Mouse (Mus musculus): ENCODE results near the gene Ppp4r4.
"Not testable (repeated sequence)": the region's sequence is repeated elsewhere in the genome, so short reads cannot be mapped to it uniquely, and the experiment has no call there.

Gene Ppp4r4

DNA sequence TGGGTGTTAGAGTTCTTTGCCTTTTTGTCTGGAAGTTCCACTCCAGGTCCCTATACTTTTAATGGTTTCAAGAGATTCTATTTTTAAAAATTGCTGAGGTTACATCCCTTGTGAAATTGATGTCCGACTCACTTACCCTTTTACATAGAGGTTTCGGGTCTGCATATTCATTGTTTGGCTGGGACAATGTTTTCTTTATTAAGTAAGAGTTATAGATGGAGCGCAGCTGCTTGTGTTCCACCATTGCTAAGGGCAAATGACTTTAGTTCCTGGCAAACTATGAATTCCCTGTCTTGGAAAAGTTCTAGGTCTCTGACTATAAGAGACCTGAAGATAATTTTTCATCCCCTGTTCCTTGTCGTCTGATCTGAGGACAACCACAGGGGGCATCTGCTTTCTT is 8.3 kb downstream of the Ppp4r4 start:
- DNase-seq, result no peak

DNA sequence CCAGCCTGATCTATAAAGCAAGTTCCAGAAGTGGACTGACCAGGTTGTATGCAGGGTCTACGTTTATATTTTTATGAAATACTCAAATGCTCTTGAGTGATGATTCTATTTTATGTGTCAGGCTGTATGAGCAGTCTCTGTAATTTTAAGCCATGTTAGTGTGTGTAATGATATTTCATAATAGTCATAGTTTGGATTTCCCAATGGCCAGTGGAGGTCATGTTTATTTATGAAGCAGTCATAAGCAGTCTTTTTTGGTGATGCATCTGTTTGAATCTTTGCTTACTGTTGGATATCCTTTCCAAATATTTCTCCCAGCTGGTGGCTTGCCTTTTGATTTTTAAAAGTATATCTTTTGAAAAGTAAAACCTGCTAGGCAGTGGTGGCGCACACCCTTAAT is 11.3 kb downstream of the Ppp4r4 start:
- no peak for DNase-seq

DNA sequence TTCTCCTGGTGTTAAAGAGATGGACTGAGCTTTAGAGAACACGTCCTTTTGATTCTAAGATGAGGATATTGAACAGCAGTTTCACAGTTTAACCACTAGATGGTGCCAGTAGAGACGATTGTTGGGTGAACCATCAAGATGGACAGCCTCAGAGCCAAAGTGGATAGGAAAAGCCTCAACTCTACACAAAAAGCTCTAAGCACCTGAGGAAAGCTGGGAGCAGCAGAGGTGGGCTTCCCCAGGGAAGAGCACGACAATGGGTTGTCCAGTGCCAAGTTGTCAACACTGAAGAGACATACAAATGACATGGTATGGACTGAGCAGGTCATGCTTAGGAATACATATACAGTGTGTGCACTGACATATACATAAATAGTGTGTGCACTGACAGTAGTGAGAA is 12.1 kb downstream of the Ppp4r4 start:
- DNase-seq, result no peak

DNA sequence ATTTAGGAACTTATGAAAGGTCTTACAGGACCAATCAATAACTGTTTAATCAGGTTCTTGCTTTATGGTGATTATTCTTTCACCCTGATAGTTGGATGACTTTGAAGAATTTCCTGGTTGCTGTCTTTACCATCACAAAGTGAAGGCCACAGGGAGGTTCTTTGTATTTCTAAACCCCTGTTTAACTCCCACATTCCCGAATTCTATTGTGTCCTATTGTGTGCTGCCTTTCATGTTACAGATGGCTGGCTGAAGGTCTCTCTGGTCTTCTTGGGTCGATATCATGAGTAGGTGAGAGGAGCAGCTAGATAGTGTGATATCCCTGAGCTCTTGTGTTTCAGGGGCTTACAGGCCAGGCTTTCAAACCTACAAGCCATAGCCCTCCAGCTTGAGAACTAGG is 15.4 kb downstream of the Ppp4r4 start:
- DNase-seq, result no peak

DNA sequence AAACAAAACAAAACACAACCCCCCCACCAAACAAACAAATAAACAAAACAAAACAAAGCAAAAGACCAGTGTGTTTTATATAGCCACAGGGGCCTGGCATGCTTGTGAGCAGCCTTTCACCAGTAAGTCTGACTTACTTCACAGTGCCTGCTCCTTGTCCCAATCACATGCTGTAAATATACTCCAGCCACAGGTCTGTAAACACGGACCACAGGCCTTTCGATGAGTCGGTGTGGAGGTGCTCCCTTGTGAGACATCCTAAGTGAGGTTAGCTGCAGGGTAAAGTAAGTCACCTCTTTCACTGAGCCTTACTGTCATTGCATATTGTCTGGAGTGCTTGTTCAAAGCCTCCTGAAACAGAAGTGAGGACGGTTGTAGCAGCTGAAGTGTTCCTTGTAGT is 16.4 kb downstream of the Ppp4r4 start:
- DNase-seq, result no peak

DNA sequence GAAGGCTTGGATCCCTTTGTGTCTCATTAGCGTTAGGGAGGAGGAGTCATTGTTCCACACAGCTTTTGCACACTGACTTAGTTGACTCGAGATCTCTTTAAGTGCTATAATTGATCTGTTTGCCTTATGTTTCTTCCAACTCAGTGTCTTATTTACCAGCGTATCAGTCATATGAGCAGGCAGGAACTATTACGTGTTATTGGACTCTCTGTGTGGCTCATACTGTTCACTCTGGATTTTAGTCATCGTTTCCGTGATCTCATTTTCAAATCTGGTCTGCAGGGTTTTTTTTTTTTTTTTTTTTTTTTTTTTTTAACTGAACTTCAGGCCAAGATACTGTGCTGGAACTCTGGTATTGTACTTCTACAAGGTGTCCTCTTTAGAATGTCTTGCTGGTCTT is 18.0 kb downstream of the Ppp4r4 start:
- DNase-seq, result no peak

DNA sequence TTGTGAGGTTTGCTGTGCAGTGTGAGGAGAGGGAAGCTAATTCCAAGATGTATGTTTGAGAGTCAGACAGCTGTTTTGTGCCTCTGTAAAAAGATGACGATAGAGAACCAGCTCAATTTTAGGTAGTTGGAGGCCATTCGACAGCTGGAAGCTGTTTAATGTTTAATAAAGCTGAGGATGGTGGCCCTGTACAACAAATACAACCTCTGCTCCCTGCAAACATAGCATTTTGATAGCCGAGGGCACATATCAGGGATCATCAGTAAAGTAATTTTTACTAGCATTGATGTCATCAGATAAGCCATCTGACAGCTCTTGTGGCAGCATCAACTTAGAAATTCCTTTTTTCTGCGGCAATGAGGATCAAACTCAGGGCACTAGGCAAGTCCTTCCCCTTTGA is 19.3 kb downstream of the Ppp4r4 start:
- DNase-seq, result no peak

DNA sequence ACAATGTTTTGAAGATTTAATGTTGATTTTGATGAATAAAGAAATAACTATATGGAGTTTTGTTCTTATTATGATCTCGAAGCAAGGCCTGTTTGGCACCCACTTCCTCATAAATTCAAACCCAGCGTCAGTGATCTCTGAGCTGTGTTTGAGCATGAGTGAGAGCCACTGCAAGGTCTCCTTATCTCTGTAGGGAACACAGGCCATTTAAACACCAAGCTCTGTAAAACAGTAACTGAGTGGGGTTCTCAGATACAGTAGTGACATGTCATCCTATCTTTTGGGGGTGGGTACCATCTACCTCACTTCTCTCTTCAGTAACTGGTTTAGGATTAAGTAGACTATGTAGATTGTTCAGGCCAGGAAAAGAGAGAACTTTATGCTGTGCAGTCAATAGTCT is 20.4 kb downstream of the Ppp4r4 start:
- no peak for DNase-seq

DNA sequence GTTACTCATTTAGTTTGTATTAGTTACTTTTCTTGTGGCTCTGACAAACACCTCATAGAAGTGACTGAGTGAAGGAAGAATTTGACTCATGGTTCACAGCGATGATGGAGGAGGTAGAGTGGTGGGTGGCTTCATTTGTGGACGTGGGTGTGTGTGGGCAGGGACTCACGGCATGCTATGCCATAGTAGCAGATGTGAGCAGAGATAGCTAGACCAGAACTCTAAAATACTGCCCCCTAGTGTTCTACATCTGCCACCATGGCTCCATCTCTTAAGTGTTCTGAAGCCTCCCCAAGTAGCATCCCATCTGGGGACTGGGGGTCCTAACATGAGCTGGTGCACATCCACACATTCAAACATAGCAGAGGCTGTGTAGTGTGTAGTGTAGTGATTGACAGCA is 21.4 kb downstream of the Ppp4r4 start:
- no peak for DNase-seq

DNA sequence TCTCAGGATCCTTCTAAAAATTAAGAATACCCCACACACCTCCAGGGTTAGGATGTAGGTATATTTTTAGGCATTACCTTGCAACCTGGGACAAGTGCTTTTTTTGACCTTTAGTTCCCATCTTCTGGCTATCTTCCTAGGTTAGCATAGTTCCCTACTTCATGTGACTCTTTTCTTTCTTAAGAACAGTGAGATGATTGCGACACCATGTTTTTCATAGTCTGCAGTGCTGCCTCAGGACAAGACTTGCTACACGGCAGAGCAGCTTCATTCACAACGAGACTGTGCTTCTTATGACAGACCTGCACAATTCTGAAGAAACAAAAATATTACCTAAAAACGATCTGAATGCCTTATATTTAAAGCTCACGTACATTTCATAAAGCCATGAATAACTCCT is 24.8 kb downstream of the Ppp4r4 start:
- no peak for DNase-seq

DNA sequence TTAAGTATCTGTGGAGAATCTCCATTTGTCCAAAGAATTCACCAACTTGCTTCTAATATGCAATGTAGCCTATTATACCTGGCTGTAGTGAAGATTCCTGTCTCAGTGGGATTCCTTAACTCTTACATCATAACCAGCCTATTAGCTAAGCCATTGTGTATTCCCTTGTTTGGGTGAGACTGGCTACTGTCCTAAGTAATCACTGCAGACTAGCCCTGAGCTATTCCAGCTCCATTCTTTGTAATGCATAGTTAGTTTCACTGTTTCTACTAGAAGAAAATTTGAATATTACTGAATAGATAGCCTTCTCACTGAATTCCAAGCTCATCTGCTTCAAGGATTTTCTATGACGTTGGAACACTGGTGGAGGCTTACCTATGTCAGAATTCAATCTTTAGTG is 32.6 kb downstream of the Ppp4r4 start:
- no peak for DNase-seq

DNA sequence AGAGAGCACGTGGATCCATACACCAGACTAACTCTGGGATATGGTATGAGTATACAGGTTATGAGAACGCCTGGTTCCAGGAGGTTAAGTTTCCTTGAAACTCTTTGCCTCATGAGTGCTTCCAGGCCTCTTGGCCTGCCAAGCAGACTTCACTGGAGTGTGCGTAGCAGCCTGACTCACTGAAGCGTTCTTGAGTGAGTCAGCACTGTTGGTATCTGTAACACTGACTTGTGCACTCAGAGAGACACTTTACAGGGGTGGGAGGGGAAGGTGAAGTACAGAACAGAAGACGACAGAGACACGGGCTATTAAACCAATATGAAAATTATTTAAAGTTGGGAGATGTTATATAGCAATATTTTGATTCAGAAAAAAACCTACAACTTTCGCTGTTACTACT is 33.1 kb downstream of the Ppp4r4 start:
- DNase-seq, result no peak

DNA sequence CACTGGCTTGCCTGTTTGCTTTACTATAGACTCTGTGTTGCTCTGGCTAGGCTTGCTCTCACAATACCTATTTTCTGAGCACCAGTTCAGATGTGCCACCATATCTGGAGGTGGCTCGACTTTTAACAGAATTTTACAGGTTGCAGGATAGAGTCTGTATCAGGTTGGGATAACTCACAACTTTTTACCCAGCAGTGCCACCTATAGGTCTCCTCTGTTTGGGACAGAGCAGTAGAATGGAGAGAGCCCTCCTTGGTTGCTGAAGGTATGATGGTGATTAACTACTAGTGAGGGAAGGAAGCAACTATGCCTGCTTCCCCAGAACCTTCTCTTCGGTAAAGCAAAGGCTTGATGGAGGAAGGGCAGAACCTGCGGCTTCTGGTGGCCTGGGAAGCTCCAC is 35.0 kb downstream of the Ppp4r4 start:
- DNase-seq, result no peak

DNA sequence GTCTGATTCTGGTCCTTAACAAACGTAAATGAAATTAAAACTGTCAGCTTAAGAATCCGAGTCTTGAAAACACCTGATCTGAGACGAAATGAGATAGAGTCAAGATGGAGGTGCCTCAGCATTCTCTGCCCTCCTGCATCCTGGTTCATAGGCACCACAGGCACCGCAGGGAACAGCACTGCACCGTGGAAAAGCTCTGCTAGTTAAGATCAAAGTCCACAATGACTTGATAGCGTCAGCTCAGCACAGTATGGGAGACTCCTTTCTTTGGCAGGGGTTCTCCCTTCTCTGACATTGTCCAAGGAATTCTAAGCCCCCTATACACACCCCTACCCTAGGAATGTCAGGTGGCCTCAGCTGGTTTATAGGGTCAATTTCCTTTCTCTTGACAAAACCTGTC is 37.6 kb downstream of the Ppp4r4 start:
- no peak for DNase-seq

DNA sequence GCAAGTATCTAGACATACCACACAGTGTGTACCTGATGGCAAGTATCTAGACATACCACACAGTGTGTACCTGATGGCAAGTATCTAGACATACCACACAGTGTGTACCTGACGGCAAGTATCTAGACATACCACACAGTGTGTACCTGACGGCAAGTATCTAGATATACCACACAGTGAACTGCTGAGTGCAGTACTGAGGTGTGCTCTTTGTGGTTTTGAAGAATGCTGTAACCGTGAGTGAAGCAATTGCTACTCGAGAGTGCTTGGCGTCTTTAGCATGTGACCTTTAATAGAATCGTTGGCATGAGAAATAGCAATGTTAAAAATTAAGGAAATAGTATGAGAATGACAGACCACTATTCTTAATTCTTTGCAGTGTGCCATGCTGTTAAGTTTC is 46.1 kb downstream of the Ppp4r4 start:
- DNase-seq, result not testable (repeated sequence)

DNA sequence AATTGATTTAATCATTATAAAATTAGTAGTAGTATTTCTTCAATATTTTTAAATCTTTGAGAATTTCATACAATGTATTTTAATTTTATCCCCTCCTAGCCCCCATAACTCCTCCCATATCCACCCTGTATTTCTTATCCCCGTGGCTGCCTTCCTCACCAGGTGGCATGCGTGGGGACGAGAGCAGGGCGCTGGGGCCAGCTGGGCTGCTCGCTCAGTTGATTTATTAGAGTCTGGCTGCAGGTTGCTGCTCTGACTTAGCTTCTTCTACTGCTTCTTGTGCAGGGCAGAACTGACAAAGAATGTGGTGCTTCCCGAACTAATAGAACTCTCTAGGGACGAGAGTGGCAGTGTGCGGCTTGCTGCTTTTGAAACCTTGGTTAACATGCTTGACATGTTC is 51.7 kb downstream of the Ppp4r4 start:
- no peak for DNase-seq

DNA sequence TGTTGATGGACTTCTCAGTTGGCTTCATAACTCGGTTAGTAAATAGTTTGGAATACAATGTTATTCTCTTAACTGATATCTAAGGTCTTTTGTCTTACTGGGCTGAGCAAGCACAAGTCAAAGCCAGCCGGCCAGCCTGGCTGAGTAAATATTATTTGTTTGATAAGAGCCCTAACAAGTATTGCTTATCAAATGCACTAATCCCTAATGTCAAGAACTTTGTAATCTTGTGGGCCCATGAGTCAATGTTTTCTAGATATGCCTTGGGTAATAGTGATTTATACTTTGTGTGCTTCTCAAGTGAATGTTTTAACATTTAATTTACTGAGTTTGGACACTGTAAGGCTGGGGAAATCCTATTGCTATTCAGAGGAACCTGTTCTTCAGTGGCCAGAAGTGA is 66.3 kb downstream of the Ppp4r4 start:
- no peak for DNase-seq

DNA sequence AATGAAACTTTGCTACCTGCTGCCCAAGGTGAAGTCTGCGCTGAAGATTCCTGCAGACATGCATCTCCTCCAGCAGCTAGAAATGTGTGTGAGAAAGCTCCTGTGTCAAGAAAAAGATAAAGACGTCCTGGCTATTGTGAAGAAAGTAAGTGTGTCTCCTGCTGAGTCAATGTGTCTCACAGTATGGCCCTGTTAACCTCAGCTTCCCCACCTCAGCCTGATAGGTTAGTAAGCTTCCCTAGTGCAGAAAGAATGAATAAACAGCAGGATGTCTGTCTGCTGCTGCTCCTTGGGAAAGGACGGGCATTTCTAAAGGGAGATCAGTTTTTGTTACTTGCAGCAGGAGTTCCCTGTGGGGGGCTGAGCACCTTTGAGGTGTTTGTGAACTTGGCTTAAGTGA is 68.3 kb downstream of the Ppp4r4 start:
- DNase-seq, result no peak

DNA sequence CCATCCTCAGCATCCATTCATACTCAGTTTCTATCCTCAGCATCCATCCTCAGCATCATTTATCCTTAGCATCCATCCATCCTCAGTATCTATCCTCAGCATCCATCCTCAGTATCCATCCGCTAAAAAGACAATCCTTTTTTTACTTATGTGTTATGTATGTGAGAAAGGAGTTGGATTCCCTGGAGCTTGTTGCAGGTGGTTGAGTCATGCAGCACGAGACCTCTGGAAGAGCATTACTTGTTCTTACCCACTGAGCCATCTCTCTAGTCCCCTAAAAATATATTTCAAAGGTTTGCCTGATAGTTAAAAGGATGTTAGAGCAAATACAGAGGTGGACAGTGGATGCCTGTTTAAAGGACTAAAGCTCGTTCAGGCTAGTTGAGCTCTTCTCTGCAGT is 69.8 kb downstream of the Ppp4r4 start:
- DNase-seq, result no peak

DNA sequence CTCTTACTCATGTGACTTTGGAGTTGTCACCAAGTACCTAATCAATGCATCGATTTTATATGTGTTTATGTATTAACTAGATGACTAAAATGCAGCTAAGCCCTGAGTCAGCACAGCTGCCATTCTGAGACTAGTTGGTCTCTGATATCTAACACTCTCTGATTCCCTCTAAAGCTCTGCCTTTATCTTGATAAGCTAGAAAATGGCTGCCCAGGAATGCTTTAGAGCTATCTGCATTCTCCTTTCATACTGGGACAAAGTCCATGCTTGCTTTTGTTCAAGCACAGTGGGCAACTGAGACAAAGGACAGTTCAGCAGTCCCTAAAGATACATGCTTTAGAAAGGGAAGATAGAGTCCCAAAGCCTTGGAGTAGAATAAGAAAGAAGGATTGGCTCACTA is 83.1 kb downstream of the Ppp4r4 start:
- no peak for DNase-seq

DNA sequence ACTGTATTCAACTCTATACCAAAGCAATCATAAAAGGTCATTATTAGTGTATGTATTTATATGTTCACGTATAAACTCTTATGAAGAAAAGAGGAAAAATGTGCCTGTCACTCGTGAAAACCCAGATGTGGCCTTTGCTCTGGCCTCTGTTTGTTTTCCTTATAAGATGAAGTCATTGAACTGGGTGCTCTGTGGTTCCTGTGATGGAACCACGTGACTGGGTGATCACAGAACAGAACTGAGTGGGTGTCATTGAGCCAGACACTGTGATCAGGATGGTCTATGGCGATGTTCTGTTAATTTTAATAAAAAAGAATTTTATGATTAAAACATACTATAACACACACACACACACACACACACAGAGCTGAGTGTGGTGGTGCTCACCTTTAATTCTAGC is 83.7 kb downstream of the Ppp4r4 start:
- DNase-seq, result no peak

DNA sequence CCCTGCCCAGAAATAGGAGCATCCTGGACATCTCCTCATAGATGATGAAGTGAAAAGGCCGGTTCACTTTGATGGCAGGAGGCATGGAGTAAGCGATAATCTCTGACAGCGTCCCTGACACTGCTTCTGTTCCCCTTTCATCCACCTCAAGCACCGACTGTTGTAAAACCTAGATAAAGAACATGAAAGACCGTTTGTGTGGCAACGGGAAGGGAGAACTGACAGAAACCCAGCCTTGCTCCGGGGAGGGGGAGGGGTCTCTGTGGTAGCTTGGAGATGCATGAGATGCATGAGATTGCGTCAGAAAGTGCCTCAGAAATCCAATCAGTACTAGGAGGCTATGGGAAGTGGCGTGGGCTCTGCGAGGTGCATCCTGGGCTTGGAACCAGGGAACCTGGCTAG is 84.8 kb downstream of the Ppp4r4 start:
- no peak for DNase-seq

DNA sequence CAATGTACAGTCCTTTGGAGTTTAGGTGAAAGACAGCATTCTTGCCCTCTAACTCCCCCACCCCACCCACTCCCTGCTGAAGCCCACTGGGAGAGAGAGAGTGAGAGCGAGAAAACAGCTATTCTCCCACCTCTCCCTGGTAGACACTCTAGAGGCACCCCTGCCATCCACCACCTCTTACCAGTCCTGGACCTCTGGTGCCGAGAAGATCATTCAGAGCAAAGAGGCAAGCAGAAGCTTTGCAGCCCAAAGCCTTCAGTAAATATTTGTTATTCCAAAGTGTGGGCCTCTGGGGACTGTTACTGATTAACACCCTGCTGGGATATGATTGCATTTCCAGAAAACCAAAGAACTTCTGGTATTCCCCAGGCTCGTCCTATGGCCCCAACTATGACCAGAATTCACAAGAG is 99.1 kb downstream of the Ppp4r4 start, which contains the start of gene Serpina10:
TSS of gene Serpina10 (minus strand) at position 242 of the 410 bp plus-strand sequence.
- no peak for DNase-seq

DNA sequence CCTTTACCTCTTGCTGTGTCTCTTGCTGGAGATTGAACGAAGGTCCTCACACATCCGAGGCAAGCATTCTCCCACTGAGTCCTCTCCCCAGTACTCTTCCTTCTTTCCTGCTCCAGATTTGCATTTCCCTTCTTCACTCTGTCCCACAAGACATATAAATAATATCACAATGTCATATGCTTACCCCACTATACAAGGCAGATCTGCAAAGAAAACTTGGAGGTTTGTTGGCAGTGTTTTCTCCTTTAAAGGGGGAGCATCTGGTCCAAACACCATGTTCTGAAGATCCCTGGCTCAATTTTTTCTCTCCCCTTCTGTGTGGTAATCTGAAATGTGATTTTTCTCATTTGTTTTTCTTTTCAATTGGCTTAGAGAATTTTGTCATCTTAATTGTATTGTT is 102.3 kb downstream of the Ppp4r4 start:
- DNase-seq, result no peak

DNA sequence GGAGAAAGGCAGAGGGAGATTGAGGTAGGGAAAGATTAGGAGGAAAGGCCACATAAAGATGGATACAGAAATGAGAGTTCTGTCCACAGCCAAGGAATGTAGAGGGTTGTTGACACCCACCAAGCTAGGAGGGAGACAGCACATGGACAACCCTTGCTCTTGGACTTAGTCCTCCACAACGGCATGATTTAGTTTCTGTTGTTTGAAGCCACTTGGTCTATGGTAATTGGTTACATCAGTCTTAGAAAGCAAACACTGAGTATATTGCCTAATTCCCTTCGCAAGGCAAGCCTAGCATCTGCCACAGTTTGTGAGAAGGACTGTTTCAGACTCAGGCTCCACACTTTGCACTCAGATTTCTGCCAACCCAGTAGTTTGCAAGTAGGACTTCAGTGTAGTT is 103.8 kb downstream of the Ppp4r4 start:
- no peak for DNase-seq

DNA sequence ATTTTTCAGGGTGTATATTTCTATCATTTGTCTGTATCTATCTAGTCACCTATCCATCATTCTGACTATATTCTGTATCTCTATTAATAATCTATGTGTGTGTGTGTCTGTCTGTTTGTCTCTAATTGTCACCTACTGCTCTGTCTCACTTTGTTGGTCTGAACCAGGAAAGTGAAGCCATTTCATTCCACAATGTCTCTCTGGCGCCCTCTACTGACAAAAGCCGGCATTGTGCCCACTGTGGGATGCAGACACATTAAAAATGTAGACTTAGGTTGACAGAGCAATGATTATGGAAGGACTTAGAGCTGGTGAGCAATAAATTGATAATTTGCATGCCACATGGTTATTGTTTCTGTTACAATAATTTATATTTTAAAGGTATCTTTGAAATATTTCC is 111.3 kb downstream of the Ppp4r4 start:
- peak; percentile 96 for DNase-seq

Data from right cerebral cortex, postnatal 4 days (tissue).